Mouse (Mus musculus): ENCODE data around the gene Gng4.
"Not testable (repeated sequence)": the region's sequence is repeated elsewhere in the genome, so short reads cannot be mapped to it uniquely, and the experiment has no call there.

Gng4 gene

DNA sequence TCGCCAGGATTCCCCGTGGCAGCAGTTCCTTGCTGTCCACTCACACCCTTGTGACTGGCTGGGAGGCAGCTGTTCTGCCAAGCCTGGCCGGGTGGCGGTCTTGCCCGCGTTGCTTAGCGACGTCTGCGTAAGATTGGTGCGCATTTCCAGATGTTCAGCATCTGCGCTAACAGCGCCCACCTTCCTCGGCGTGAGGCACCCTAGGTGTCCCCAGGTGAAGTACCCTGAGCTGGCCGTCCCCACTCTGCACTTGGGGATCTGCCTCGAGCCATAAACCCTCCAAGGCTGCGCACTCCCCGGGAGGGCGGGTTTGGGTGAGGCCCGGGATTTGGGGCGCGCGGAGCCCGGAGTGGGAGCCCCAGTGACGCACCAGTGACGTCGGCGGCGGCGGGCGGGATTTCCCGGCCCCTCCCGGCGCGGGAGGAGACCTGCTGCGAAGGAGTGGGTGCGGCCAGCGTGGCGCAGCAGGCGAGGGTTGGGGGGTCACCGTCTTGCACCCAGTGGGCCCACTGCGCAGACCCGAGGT is at the start of gene Gng4:
Gng4 (plus strand) TSS at position 166 of the 526 bp plus-strand sequence.
- DNase-seq, result no peak

GRCm38 (mm10) chr13:13739232-13739631 is 44.6 kb upstream of the Gng4 start:
- DNase-seq, result no peak

DNA sequence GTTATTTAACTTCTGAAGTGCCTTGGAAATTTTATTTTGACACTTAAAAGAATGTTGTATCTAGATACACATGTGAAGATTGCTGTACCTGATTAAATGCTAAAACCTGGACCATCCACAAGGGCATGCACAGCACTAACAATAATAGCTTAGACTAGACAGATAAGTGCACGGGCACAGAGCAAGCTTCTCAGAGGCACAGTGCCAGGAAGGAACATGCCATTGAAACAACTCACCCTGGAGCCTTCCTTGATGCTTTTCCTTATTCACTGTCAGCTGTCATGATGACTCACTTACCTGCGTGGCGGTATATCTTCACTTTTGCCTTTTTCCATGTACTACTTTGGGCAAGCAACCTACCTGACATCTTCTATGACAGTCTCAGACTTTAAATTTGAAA is 37.9 kb upstream of the Gng4 start:
- DNase-seq, result no peak

- DNase-seq, result no peak
These were observed 7.9 kb upstream of the Gng4 start for GRCm38 (mm10) chr13:13775778-13776494.

- no peak for DNase-seq
These were observed 6.8 kb upstream of the Gng4 start for GRCm38 (mm10) chr13:13777052-13777451.

- no peak for DNase-seq
These were observed 6.2 kb upstream of the Gng4 start for GRCm38 (mm10) chr13:13777696-13778095.

DNA sequence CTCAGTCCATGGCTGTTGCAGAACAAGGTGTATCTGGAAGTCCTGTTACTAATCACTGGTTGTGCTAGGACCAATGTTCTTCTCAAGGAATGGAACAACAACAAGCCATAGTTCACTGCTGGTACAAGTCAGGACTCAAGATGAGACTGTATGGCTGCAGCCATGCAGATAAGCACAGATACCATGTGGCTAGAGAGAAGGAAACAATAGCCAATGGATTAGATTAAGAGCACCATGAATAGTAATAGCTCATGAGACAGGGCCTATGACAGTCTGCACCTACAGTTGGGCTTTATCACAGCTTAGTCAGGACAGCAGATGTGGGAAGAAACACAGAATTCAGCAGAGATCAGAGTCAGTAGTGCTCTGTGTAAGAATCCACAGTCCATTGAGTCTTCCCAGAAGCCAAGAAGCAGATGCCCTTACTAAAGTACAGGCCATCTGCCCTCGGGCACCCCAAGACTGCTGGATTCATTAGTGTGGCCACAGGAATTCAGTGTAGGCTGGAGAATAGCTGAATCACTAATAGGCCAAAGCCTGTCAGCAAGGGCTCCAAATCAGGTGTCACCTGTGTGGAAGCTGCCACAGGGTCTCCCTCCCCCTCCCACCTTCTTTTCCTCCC is 4.9 kb upstream of the Gng4 start:
- DNase-seq, result no peak

DNA sequence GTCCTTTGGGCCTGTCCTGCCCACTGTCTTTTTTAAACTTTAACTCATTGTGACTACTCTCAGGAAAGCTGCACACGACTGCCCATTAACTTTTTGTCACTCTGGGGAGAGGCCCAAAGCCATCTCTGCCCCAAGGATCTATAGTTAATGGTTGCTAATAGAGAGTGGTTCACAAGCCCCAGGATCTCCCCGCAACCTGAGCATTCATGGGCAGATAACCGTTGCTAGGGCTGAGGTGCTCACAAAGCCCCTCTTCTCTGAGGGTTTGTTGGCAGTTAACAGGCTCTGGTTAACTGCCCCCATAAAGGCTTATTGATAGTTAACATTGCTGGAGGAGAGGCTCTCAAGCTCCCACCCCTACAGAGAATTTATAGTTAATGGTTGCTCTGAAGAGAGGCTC is 3.6 kb upstream of the Gng4 start:
- DNase-seq, result no peak

GRCm38 (mm10) chr13:13781026-13781425 is 2.8 kb upstream of the Gng4 start:
- no peak for DNase-seq

- DNase-seq, result no peak
These were observed 563 bp upstream of the Gng4 start for GRCm38 (mm10) chr13:13783296-13783695.

- no peak for DNase-seq
These were observed 619 bp downstream of the Gng4 start for GRCm38 (mm10) chr13:13784420-13784936.

GRCm38 (mm10) chr13:13784981-13785783 is 1.3 kb downstream of the Gng4 start:
- no peak for DNase-seq

DNA sequence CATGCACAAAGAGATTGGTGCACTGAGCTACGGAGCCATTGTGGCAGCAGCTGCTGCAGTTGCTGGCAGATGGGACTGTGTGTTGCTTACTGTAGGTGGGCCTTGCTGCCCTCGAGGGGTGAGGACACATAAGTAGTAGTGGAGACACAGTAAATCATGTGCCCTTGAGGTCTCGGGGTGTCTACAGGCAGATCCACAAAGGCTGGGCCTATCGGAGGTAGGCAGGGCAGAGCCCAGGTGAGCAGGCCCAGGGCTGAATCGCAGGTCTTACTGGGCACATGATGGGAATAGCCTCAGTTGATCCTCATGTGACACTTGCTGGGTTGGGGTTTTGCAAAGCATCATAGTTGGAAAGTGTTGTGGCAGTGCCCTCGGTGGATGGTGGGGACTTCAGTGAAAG is 3.1 kb downstream of the Gng4 start:
- no peak for DNase-seq

- no peak for DNase-seq
These were observed 4.2 kb downstream of the Gng4 start for GRCm38 (mm10) chr13:13788070-13788469.

DNA sequence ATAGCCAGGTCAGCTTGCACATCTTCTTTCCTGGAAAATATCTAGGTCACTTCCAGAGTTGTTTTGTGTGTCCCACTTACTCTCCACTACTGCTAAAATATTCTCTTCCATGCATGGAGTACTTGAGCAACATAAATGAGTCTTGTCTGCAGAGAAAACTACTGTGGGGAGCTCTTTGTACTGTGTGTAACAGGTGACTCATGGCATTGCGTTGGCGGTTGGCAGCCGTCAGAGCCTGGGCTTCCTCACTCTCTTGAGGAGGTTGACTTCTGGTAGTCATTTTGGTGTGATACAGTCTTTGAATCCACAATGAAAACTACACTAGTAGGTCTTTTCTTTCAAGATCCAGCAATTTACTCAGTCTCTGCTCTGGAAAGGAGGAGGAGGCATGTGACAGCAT is 8.1 kb downstream of the Gng4 start:
- DNase-seq, result no peak

DNA sequence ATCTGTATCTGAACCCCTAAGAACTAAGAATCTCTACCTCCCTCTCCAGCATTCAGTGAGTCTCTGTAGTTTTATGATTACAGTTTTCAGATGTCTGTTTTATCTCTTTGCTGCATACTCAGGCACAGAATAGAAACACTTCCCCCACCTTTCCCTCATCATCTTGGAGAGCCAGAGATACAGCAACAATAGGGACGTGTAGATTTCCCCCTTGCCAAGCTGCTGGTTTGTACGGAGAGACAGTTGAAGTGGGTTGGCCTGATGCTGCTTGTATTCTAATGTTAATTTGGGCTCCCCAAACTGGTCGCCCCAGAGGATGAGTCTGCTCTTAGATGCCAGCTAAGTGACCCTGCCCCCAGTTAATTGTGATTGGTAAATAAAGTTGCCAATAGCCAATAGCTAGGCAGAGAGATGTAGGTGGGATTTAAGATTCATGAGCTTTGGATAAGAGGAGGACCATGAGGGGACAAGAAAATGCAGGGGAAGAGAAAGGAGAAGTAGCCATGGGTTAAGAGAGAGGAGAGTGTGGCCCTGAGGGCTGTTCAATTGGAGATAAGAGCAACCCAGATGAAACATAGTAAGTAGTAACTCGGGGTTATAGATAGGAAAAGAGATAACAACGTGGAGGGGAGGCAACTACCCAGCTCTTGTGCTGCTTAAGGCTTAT is 11.4 kb downstream of the Gng4 start:
- DNase-seq, result no peak

DNA sequence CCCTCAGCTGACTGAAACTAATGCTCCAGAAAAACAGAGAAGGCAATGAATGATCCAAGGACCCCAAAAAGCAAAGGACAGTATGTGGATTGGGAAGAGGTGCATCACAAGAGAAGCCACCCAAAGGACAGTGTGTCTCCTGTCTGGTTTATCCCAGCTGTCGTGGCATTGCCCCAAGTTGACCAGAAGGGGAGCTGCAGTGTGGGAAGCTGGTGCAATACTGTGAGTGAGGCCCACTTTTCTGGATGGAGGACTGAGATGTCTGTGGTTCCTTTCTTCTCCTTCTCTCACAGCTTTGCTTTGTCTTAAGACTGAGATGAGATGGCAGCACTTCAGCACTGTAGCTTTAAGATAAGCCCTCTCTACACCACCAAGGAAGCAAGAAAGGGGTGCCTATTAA is 12.2 kb downstream of the Gng4 start:
- DNase-seq, result no peak

DNA sequence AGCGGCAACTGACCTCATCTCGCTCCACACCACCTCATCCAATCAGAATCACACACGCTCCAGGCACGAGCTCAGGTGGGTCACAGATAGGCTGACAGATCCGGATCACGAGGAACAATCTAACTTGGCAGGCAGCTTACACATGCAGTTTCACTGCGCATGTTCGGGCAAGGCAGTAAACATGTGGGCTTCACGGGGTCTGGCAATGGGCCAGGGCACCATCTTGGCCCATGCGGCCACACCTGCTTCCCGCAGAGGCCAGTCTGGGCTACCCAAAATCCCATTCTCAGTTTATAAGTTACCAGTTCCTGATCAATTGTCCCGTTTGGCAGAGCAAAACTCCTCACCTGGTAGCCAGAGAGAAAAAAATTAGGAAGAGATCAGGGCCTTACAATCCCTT is 14.0 kb downstream of the Gng4 start:
- DNase-seq, result not testable (repeated sequence)

GRCm38 (mm10) chr13:13798775-13799174 is 14.9 kb downstream of the Gng4 start:
- DNase-seq, result no peak

- DNase-seq, result no peak
These were observed 24.7 kb downstream of the Gng4 start for GRCm38 (mm10) chr13:13808337-13809132.

GRCm38 (mm10) chr13:13810885-13811284 is 27.0 kb downstream of the Gng4 start:
- no peak for DNase-seq

GRCm38 (mm10) chr13:13818696-13819095 is 34.8 kb downstream of the Gng4 start:
- no peak for DNase-seq

All from cerebellum, adult 11-12 months (tissue).